Mouse (Mus musculus) cerebral cortex, adult 2 months (tissue): ENCODE results near the gene Gtsf1.

Experiments
- WGBS: fragments of 180-500 bp; shearing (Covaris S2); methylation state at CpG from one replicate; pipeline ENCODE4 v1.1.7; 2018; 5-methylcytosine and 5-hydroxymethylcytosine counted together

The Gtsf1 gene

DNA sequence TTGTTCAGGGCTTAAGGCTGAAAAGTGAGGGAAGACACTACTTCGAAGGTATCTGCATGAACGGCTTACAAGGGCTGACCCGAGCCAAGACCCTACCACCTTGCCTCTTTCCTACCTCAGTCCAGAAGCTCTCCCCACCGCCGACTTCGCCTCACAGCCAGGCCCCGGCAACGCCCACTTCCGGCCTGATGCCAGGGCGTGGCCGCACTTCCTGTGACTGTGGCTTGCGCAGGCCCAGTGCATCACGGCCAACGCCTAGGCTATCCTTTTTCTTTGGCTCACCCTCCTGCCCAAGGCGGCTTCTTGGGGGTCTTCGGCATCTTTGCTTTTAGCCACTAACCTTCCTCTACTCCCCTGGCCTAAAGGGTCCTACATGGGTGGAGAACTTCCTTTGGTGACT lies at the start of gene Gtsf1:
Gtsf1 (minus strand) TSS at position 230 of the 400 bp plus-strand sequence.
- 91% methylated on average over 16 of the region's 16 CpGs for WGBS

DNA sequence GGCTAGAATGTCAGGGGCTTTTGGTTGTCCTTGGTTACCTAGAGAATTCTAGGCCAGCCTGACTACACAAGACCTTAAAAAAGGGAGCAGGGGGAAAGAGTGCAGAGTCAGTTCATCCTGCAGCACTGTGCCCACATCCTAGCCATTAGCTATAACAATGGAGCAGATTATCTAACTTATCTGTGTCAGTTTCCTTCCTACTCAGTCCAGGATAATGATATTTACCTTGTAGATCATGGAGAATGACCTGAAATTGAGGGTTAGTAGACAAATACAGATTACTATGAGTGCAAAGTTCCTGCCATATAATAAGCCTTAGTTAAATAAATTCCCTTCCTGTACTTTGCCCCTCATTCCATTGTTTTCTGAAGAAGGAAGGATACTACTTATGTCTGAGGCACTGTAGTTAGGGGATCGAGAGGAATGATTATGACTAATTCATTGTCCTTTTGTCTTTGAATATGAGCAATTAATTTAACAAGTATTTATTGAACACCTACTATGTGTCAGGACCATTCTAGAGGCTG lies 48.9 kb upstream of the Gtsf1 start:
- WGBS = 78% methylated on average over 1 of the region's 1 CpGs

DNA sequence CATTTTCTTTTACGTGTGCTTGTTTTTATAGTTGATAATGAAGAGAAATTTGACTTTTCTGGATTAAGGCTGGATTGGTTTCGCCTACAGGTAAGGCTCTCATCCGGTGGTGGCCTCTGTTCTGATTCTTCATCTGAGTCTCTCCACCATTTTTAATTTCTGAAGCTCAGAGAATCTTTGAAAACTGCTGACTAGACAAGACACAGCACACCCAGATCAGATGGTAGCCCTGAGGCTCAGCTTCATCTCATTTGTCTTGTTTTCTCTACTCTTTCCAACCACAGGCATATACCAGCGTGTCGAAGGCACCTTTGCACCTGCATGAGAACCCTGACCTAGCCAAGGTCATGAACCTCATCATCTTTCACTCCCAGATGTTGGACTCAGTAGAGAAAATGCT lies 43.5 kb upstream of the Gtsf1 start:
- WGBS = 93% methylated on average over 5 of the region's 5 CpGs

DNA sequence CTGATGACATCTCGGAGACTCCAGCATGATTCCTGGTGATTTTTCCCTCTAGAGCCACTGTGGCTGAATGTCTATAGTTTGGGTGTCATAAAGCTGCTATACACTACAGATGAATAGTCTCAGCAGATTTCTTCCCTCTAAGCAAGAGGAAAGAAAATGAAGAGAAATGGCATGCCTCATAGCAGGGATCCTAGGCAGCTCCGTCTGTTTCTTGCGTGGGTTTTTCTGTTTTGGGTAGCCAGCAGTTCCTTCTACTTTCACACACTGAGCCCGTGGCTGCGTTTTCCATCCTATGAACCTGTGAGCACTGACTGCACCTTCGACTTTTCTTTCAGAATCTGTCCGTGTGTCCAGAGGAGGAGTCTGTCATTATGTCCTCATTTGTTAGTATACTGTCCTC lies 42.9 kb upstream of the Gtsf1 start:
- 67% methylated on average over 7 of the region's 7 CpGs for WGBS

DNA sequence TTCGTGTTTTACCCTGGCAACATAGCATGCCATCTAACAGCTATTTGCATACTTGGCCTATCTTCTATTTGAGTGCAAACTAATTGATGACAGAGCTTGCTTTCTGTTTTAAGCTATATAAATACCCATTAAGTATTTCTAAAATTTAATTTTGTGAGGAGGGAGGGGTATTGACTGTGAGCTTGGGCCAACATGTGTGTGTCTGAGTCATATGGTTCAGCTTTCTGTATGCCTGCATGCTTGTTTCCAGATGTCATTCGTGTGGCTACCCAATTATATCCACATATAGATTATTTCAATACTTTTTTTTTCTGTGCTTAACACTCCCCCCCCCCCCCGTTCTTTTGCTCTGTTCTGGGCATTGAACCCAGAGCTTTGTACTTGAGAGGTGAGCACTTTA lies 42.0 kb upstream of the Gtsf1 start:
- 60% methylated on average over 3 of the region's 3 CpGs for WGBS

DNA sequence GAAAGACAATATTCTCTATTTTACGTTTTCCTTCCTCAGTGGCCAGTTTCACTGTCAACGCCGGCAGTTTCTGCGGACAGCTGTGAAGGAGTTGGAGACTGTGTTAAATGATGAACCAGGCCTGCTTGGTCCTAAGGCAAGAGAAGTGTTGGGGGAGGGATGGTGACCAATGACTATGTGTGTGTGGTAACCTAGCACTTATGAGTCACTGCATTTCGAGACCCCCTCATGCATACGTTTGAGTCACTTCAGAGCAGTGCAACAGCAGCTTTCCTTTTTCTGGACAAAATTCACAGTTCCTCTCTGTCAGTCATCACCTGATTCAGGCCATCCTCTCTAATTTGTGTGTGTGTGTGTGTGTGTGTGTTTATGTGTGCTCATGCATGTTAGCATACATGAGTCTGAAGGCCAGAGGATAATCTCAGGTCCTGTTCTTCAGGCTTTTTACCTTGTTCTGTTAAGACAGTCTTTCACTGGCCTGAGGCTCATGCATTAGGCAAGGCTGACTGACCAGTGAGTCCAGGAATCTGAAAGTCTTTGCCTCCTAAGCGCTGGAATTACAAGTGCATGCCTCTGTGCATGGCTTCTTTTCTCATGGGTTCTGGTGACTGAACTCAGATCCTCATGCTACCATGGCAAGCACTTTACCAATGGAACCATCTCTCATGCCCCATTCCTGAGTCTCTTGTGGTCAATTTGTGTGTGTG lies 41.4 kb upstream of the Gtsf1 start:
- 74% methylated on average over 7 of the region's 7 CpGs for WGBS

DNA sequence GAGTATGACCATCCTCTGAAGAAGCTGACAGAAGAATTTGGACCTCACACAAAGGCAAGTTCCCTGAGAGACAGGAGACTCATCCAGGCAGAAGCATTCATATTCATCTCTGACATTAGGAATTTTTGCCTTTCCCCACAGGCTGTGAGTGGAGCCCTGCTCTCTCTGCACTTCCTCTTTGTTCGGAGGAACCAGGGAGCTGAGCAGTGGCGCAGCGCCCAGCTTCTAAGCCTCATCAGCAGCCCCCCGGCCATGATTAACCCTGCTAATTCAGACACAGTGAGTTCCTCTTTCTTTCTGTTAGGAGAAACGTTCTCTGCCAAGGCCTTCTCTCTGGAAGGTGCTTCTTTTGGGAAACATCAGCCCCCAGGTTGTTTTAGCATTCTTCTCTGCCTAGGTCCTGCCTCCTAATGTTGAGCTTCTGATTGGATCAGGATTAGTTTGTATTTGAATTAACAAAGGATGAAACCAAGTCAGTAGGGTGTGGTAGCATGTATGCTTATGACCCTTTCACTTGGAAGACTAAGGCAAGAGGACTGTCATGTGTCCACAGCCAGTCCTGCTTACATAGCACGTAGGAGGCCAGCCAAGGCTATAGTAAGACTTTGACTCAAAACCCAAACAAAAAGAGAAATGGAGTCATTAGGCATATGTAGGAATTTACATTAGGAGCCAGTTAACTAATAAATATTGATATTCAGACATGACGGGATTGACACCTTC lies 32.4 kb upstream of the Gtsf1 start:
- WGBS = 67% methylated on average over 7 of the region's 7 CpGs

DNA sequence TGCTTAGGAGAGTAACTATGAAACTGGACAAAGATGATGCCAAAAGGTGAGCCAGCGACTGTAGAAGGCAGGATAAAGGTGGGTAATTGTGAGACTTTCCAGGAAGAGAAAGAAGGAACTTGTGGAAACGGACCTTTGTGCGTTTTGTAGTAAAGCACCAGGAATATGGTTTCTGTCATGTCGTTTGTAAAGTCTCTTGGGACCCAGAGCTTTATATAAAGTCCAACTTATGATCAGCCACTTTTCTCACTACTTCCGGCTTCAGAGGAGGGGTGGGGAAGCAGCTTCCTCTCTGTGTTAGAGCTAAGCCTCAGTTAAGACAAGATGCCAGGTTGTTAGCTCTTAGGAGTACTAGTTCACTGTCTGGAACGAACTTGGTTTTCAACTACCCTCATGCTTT lies 24.2 kb upstream of the Gtsf1 start:
- WGBS = 86% methylated on average over 6 of the region's 6 CpGs

DNA sequence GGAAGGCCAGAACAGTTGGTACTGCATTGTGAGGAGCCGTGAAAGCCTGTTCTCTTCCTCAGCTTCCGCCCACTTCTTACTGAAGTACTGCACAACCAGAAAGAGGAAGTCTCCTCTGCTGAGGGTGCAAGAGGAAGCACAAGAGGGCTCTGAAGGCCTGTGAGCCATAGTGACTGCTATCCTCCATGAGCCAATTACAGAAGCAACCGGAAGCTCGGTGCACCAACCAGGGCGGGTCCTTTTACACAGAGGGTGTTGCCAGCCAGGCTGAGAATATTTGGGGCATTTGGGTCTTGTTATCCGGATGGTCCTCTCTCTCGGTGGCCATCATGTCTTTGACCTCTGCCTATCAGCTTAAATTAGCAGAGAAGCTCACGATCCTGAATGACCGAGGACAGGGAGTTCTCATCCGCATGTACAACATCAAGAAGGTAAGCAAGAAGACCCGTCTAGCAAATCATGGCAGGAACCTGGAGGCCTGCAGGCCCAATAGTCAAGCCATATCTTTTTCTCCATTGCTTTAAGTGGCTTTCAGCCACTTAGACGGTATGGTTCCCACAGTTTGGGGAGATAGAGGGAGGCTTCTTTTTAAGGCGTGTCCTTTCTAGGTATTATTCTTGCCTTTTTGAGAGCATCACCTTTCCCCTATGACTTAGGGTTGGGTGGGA lies 23.4 kb upstream of the Gtsf1 start, which contains the start of gene Nckap1l:
Nckap1l (plus strand) TSS at position 244 of the 668 bp plus-strand sequence.
- WGBS = 78% methylated on average over 13 of the region's 13 CpGs

DNA sequence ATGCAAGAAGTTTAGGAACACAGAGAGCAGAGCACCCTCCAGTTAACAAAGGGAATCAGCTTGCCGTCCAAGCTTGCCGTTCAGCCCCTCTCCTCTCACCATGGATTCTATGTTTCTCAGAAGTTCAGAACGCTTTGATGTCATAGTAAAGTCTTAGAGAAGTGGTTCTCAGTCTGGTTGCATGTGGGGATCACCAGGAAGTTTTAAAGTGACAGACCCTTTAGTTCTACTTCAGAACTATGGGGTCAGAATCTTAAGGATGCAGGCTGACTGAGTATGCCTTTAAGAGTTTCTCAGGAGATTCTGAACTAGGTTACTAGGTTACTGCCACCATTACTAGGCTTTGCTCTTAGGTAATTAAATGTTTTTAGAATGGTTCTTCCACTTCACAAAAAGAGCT lies 18.1 kb upstream of the Gtsf1 start, which contains the start of gene Gtsf2:
Gtsf2 (minus strand) TSS at position 101 of the 400 bp plus-strand sequence.
- 48% methylated on average over 3 of the region's 3 CpGs for WGBS

DNA sequence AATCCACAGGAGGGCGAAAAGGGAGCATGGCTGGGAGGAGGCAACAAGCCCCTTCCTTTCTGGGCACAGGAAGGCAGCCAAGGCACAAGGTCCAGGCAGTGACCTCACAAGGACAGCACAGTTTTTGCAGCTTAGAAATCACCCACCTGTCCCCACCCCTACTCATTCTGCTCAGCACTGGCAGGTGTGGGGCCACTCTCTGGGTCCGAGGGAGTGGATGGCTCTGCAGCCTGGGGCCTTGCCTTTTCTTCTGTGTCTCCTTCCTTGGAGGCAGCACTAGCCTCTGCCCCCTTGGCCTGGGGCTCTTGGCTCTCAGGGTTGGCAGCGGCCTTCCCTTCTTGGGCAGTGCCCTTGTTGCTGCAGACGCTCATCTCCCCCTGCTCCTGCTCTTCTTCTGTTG lies 15.7 kb upstream of the Gtsf1 start:
- 86% methylated on average over 4 of the region's 4 CpGs for WGBS

DNA sequence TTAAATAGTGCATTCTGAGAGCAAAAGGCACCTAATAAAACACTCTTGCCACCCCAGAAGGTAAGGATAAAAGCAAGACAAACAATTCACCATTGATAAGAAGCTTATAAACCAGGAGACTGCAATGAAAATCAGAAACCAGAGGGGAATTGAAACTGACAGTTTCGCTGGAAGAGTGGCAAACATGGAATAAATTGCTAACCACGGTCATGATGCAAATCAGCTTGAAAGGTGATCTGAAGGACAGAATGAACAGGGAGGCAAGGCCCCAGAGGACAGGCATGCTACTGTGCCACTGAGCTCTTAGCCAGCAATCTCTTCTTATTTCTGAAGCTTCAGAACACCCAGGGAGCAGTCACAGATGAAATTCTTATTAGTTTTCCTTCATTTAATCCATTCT lies 3.3 kb downstream of the Gtsf1 start:
- WGBS = 53% methylated on average over 2 of the region's 2 CpGs

DNA sequence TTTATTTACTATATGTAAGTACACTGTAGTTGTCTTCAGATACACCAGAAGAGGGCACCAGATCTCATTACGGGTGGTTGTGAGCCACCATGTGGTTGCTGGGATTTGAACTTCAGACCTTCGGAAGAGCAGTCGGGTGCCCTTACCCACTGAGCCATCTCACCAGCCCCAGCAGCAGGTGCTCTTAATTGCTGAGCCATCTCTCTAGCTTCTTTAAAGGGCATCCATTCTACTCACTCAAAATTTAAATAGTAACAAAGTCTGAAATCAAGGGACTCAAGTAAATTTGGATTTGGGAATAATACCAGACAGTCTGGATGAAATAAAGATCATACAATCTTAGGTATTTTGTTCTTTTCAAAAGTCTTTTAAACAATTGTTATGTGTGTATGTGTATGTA lies 24.7 kb downstream of the Gtsf1 start:
- WGBS = 85% methylated on average over 3 of the region's 3 CpGs

DNA sequence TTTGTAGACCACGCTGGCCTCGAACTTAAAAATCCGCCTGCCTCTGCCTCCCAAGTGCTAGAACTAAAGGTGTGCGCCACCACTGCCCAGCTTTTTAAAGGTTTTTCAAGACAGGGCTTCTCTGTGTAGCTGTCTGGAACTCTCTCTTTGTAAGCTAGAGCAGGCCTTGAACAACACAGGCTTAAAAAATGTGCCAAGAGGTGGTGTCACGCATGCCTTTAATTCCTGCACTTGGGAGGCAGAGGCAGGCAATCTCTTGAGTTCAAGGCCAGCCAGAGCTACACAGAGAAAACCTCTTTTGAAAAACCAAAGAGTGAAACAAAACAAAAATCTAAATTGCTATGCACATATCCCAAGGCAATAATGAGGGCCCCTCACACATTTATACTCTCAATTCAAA lies 28.9 kb downstream of the Gtsf1 start:
- WGBS = 93% methylated on average over 5 of the region's 5 CpGs

DNA sequence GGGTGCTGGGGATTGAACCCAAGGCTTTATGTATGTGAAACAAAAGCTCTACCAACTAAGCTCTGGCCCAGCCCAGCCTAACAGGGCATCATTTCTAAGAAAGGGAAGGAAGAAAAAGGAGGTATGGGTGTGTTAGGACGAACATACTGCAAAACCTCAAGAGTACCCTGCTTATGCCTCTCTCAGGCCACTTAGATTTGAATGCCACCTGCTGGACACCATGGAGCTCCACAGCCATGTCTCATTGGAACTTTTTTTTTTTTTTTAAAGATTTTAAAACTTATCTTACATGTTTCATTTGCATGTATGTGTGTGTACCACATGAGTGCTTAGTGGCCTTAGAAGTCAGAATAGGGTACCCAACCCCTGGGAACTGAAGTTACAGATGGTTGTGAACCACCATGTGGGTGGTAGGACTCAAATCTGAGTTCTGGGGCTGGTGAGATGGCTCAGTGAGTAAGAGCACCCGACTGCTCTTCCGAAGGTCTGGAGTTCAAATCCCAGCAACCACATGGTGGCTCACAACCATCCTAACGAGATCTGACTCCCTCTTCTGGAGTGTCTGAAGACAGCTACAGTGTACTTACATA lies 41.6 kb downstream of the Gtsf1 start:
- WGBS = 59% methylated on average over 4 of the region's 4 CpGs

DNA sequence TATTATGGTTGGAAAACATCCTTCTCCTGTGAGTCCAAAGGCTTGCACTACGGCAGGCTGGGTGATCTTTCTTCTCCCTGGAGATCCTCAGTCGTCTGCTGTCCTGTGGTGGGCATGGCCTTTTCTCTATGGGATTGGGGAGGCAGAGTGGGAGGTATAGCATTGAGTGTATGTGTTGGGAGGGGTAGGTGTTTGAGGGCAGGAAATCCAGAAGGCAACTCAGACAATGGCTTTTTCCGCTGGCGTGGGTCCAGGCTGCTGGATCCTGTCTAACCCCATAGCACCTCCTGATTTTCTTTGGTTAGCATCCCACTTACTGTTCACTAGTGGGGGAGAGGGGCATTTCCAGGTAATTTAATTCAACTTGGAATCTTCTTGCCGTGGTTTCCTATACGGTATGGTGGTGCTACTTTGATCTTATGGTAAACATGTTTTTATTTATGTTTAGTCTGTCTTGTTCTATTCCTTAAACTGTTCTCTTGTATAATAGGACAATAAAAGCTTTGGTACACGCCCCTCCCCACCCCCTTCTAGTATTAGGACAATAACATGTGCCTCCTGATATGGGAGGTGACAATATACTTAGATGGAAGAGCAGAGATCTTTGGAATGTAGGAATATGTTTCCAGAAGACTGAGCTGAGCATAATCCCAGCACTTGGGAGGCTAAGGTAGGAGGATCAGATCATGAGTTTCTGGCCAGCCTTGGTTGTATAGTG lies 46.3 kb downstream of the Gtsf1 start:
- 74% methylated on average over 7 of the region's 7 CpGs for WGBS

DNA sequence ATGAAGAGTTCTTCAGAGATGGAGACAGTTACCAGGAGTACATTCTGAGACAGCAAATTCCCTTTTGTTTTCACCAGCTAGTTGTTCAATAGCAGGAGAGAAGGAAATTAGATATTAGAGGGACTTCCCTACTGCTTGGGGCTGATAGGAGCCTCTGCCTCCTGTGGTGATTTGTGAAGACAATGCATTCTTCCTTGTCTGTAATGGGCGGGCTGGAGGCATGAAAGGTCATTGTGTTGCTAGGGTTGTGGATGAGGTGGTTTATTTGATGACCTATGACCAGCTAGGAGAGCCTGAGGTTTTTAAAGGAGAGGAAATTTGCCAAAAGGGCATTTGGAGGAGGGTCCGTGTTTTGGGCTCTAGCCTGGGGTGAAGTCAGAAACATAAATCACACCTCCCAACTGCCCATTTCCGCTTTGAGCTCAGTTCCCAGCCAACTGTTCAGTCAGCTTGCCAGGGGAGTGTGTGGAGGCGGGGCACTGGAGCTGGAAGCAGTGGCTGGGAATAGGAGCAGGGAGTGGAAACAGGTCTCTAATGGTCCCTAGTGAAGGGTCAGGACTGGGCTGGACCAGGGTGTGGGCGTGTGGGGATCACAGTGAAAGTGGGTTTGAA lies 47.4 kb downstream of the Gtsf1 start:
- 41% methylated on average over 5 of the region's 5 CpGs for WGBS

DNA sequence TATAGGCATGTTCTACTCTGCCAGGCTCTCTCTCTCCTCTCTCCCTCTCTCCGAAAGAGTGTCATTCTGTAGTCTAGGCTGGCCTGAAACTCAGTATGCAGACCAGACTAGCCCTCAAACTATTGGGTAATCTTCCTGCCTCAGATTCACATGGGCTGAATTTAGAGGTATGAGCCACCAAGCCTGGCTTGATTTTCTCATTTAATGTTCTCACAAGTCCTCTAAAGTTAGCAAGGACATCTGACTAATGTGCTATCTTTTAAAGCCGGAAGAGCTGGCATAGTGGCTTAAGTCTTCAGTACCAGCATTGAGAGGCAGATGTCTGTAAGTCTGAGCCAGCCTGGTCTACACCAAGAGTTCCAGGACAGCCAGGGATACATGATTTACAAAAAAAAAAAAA lies 48.2 kb downstream of the Gtsf1 start:
- 60% methylated on average over 2 of the region's 2 CpGs for whole genome bisulfite sequencing

DNA sequence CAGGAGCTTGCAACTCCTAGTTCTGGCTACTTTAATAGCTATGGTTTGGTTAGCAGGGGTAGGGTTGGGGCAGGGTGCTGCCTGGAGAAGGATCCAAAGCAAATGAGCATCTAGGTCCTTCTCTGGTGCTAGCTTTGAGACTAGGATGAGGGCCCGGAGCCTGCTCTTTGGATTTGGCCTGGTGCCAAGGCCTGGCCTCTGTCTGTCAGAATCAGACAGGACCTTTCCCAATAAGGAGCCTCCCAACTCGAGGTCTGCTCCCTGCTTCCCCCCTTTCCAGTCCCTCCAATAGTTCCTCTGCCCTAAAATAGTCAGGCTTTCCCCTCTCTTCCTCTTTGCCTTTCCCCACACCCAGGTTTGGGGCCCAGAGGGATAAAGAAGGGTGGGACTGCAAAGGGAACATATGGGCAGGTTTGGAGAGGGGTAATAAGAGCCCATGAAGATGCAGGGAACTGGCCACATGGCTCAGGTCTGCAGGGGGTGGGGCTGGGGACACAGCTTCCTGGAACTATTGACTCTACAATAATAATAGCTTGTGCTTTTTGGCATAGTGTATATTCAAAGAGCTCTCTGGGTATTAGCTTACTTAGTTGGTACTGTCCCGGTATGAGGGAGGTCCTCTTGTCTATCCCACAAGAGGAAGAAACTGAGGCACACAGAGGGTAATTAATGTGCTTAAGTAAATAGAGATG lies 51.5 kb downstream of the Gtsf1 start:
- 51% methylated on average over 3 of the region's 3 CpGs for WGBS
